Mouse (Mus musculus) liver, embryonic 13.5 days (tissue): ENCODE data around the gene Mark3. TPM values are rescaled to one million over a fixed set of nuclear protein-coding genes. Genes with fewer than 3 reads are reported as not detected.
A peak's percentile ranks its signal among the peaks of the same experiment; 100 is the strongest.

Source experiments
- ATAC-seq: fragments of 200-750 bp; cut with Nextera tagmentation; 2 replicates; pipeline ENCODE4 v1.8.0; 2017; ENCODE audit warnings: low read depth, mild to moderate bottlenecking, moderate number of reproducible peaks, moderate library complexity
- DNase-seq: peaks from one replicate; pipeline ENCODE4 v3.0.0; 2022
- H3K27ac ChIP-seq: fragments of 300-500 bp; sonication (generic); 2 replicates; pipeline ENCODE4 v1.5.1; 2015; ENCODE audit warnings: moderate library complexity, mild to moderate bottlenecking, inconsistent platforms
- H3K27me3 ChIP-seq: fragments of 300-500 bp; sonication (generic); 2 replicates; pipeline ENCODE4 v1.6.1; 2015; ENCODE audit warnings: mild to moderate bottlenecking, inconsistent platforms
- H3K36me3 ChIP-seq: fragments of 300-500 bp; sonication (generic); 2 replicates; pipeline ENCODE4 v1.6.1; 2015; ENCODE audit warnings: mild to moderate bottlenecking, inconsistent platforms
- H3K4me1 ChIP-seq: fragments of 300-500 bp; sonication (generic); replicated peaks from 2 replicates; pipeline ENCODE4 v1.6.1; 2015; ENCODE audit warnings: inconsistent platforms
- H3K4me2 ChIP-seq: fragments of 300-500 bp; sonication (generic); 2 replicates; pipeline ENCODE4 v1.6.1; 2015; ENCODE audit warnings: inconsistent platforms, mild to moderate bottlenecking, moderate library complexity
- H3K4me3 ChIP-seq: fragments of 300-500 bp; sonication (generic); replicated peaks from 2 replicates; pipeline ENCODE4 v1.5.1; 2015; ENCODE audit warnings: mild to moderate bottlenecking, inconsistent platforms
- H3K9ac ChIP-seq: fragments of 300-500 bp; sonication (generic); 2 replicates; pipeline ENCODE4 v1.6.1; 2015; ENCODE audit warnings: mild to moderate bottlenecking, inconsistent platforms
- H3K9me3 ChIP-seq: fragments of 300-500 bp; sonication (generic); replicated peaks from 2 replicates; pipeline ENCODE4 v1.6.1; 2016; ENCODE audit warnings: inconsistent platforms
- WGBS: fragments of 180-500 bp; shearing (Covaris S2); methylation state at CpG from one replicate; pipeline ENCODE4 v1.1.7; 2015; ENCODE audit not compliant: insufficient replicate concordance; 5-methylcytosine and 5-hydroxymethylcytosine counted together
- polyA plus RNA-seq: library from polyadenylated mRNA; unstranded; fragments of >200 nt; fragmentation: Nextera tagmentation; extraction: Ambion mirVana; gene quantifications from 2 replicates; pipeline ENCODE4 v1.2.1, GENCODE M21; 2015

Mark3 gene
- polyA plus RNA-seq, 1 experiment from 2014 or later = 14.6 TPM

DNA sequence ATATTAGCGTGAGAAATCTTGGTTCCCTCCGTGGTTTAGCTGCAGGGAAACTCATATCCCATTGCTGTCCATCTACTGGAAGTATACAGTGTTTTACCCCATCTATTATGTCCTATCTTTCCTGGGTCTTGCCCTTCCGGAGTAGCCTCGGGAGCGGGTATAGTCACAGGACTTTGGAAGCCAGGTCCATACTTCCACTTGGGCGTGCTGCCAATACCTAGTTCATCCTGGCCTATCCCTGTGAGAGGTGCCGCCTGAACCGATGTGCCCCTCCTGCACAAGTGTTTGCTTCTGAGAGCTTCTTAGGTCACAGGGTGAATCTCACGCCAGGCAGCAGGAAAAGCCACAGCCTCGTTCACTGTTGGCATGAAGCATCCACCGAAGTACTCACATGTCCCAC lies 115.1 kb downstream of the Mark3 start:
- H3K4me1 ChIP-seq = peaks cover 28% of the 10 kb centered on the region
- H3K4me2 ChIP-seq = no peak overlapping the region
- no peak for ATAC-seq
- H3K4me3 ChIP-seq = no peak overlapping the region
- H3K36me3 ChIP-seq = no peaks in the 10 kb centered on the region
- DNase-seq = no peak
- 67% methylated on average over 11 of the region's 11 CpGs for WGBS
- H3K27me3 ChIP-seq = 0 out of 2 replicates have a peak, but pooled peaks cover 4% of the 10 kb centered on the region
- H3K9ac ChIP-seq = no peak overlapping the region
- no peak overlapping the region for H3K27ac ChIP-seq
- no peaks in the 10 kb centered on the region for H3K9me3 ChIP-seq

DNA sequence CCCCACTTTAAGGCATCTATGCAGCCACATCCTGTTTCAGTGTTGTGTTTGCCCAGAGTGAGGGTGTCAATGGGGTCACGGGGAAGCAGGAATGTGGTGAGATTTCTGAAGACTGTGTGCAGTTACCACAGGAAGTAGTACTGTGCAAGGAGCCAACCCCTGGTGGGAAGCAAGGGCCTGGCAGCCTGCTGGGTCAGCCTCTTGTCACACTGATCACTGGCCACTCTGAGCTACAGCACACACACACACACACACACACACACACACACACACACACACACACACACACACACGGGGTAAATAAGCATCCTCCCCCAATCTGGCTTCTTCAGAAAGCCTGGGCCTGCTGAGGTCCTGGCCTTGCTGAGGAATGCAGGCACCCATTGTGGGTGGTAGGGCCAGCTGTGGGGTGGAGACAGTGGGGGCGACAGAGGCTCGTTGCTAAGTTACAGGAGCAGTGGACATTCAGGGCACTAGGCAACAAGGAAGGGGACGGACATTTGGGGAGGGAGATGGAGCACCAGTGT lies 117.1 kb downstream of the Mark3 start:
- no peak overlapping the region for H3K4me2 ChIP-seq

DNA sequence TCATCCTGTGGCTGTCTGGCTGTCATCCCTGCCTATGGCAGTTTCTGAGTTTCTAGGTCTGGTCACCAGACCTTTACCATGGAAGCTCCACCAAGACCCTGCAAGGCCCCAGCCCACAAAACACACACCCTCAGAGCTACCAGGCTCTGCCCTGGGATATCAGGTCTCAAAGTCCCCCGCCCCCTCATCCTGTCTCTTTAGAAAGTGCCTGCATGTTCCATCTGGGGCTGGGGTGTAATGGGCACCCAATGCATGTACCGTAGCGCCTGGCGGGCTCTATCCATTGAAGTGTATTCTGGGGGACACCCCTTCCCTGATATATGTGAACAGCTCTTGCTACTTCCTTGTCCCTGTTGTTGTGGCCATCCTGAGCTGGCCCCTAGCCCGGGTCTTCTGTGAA lies 118.6 kb downstream of the Mark3 start:
- peaks cover 39% of the 10 kb centered on the region for H3K4me1 ChIP-seq
- no peak overlapping the region for H3K9ac ChIP-seq
- 66% methylated on average over 5 of the region's 5 CpGs for WGBS
- no peak overlapping the region for H3K27ac ChIP-seq
- H3K9me3 ChIP-seq = no peaks in the 10 kb centered on the region
- H3K27me3 ChIP-seq = no peaks in the 10 kb centered on the region
- no peak overlapping the region for H3K4me2 ChIP-seq
- DNase-seq (no peak), ATAC-seq (no peak)
- H3K36me3 ChIP-seq = no peaks in the 10 kb centered on the region
- no peak overlapping the region for H3K4me3 ChIP-seq

More for the DNA sequence above, 117.1 kb downstream of the Mark3 start:
- H3K36me3 ChIP-seq = no peaks in the 10 kb centered on the region
- DNase-seq = no peak
- H3K27me3 ChIP-seq = 0 out of 2 replicates have a peak, but pooled peaks cover 4% of the 10 kb centered on the region
- H3K4me1 ChIP-seq = peaks cover 39% of the 10 kb centered on the region
- H3K9ac ChIP-seq = no peak overlapping the region
- 30% methylated on average over 5 of the region's 5 CpGs for WGBS
- no peak overlapping the region for H3K4me3 ChIP-seq
- ATAC-seq = no peak
- no peak overlapping the region for H3K27ac ChIP-seq
- H3K9me3 ChIP-seq = no peaks in the 10 kb centered on the region

DNA sequence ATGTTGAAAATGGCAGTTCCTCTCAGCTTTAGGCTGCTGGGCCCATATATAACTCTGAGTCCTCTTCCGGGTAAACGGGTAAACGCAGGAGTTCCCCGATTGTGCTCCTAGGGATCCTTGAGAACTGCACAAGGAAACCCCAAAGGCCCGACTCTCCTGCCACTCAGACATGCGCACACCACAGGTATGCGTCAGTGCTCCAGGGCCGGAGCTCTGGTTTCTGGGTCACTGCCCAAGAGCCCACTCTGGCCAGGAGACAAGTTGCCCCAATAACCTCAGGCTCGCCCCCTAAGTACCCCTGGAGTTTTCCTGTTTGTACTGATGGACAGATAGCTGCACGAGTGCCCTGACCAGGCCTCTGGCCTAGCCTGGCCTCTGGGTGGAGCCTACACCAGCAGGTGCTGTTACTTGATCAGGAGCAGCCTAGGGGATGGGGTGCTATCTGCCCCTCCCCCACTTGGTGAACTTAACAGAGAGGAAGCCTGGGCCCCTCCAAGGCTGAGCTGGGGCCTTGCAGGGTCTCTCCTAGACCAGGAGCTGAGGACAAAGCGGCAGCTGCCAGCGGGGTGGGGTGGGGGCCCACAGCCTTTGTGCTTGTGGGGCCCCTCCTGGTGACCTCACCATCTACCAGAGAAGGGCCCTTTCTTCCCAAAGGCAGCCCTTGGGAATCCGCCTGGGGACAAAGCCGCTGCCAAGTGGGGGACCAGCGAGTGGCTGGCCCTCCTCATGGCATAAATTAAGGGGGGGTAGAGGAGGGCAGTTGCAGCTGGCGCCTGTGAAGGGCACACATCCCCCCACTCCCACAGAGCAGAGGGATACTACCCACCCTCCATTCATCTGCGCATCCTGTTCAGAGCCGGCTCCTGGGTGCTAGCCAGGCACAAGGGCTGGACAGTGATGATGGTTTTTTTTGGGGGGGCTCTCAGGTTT lies 119.3 kb downstream of the Mark3 start:
- Histone ChIP-seq H3K9ac (peak overlapping the region; percentile 17), H3K4me3 (no peak overlapping the region), H3K4me2 (no peak overlapping the region), H3K27ac (peak overlapping the region; percentile 61), H3K4me1 (peaks cover 39% of the 10 kb centered on the region), H3K36me3 (no peaks in the 10 kb centered on the region), H3K27me3 (0 out of 2 replicates have a peak, but pooled peaks cover 3% of the 10 kb centered on the region), H3K9me3 (no peaks in the 10 kb centered on the region)
- DNase-seq (no peak), ATAC-seq (peak; percentile 32)
- WGBS = 50% methylated on average over 18 of the region's 18 CpGs

DNA sequence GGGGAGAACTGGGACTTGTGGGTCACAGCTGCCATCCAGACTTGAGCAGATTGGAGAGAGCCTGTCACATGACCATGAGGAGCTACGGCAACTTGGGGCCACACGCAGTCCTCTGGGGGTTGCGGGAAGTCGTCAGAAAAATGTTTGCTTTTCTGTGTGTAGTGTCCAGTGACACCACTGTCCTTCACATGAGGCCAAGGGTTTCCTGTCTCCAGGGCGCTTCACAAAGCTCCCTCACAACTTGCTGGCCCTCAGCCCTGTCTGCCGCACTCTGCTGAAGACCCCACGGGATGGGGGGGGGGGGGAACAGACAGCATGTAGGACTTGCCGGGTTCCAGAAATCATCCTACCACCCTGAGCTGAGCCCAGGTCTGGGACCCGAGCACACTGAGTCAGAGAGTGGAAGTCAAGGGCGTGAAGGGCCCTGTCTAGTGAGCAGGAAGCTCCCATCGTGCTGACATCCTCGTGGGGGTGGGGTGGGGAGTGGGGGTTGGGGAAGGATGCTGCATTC lies 120.0 kb downstream of the Mark3 start:
- Histone ChIP-seq H3K36me3 (no peaks in the 10 kb centered on the region), H3K4me3 (no peak overlapping the region), H3K27ac (peak overlapping the region; percentile 61), H3K4me1 (peaks cover 39% of the 10 kb centered on the region), H3K9ac (no peak overlapping the region), H3K9me3 (no peaks in the 10 kb centered on the region), H3K27me3 (0 out of 2 replicates have a peak, but pooled peaks cover 3% of the 10 kb centered on the region), H3K4me2 (no peak overlapping the region)
- ATAC-seq = peak; percentile 32
- DNase-seq = no peak
- WGBS = 15% methylated on average over 12 of the region's 12 CpGs

DNA sequence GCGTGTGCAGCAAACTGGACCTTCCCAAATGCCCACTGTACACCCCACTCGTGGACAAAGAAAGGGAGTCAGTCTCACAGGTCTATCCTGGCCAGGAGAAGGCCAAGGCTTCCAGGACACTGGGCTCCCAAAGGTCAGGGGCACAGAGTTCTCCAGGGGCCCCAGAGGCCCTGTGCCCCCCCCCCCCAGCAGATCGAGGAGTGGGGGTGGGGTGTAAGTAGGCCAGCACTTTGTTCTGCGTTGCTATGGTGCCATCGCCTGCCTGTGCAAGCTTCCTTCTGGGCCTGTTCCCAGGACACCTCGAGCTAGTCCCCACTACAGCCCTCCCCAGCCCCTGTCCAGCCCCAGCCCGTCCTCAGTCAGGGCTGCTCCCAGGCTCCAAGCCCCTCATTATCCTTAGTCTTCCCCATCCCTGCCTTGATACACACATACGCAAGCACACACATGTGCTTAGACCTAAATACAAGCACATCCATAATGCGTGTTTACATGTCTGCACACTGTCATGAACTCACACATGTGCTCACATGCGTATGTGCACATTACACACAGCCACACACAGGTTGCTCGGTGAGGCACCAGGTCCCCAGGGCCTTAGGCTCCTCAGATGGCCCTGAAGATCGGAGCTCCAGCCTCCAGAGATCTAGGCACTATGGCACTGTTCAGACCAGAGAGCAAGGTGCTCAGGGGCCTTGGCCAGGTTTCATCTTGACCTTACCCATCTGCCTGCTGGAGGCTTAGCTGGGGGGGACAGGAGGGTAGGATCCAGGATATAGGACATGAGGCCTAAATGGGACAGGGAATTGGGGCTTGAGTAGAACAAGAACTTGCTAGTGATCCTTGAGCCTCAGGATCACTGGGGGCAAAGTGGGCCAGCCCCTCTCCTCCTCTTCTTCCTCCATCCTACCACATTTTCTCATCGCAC lies 120.8 kb downstream of the Mark3 start:
- 56% methylated on average over 13 of the region's 13 CpGs for WGBS
- DNase-seq = no peak
- no peaks in the 10 kb centered on the region for H3K9me3 ChIP-seq

DNA sequence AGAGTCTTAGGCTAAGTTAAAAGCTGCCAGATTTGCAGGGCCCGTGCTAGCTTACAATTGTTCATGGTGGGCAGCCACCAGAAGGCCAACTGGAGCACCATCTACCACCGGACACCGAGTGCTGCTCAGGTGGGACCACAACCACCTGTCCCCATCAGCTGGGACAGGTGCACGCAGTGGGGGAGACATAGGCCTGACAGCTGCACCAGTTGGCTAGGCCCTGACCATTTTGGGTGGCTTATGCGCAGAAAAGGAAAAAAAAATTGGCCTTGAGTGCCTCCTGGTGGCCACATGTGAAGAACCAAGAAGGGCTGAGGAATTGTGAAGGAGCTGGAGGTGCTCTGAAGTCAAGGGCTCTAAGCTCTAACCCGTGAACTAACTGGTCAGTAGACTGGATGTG lies 121.9 kb downstream of the Mark3 start:
- Histone ChIP-seq H3K9ac (no peak overlapping the region), H3K27ac (no peak overlapping the region), H3K4me3 (no peak overlapping the region), H3K4me1 (peaks cover 39% of the 10 kb centered on the region), H3K4me2 (no peak overlapping the region), H3K27me3 (0 out of 2 replicates have a peak, but pooled peaks cover 3% of the 10 kb centered on the region), H3K36me3 (no peaks in the 10 kb centered on the region), H3K9me3 (no peaks in the 10 kb centered on the region)
- no peak for ATAC-seq
- WGBS = 24% methylated on average over 6 of the region's 6 CpGs
- DNase-seq = peak; percentile 45

More for the DNA sequence above, 120.8 kb downstream of the Mark3 start:
- Histone ChIP-seq H3K4me1 (peaks cover 39% of the 10 kb centered on the region), H3K27me3 (0 out of 2 replicates have a peak, but pooled peaks cover 3% of the 10 kb centered on the region), H3K9ac (no peak overlapping the region), H3K36me3 (no peaks in the 10 kb centered on the region), H3K27ac (0 out of 2 replicates have a peak overlapping the region, but pooled peaks have one; percentile 34), H3K4me3 (no peak overlapping the region), H3K4me2 (no peak overlapping the region)
- no peak for ATAC-seq

DNA sequence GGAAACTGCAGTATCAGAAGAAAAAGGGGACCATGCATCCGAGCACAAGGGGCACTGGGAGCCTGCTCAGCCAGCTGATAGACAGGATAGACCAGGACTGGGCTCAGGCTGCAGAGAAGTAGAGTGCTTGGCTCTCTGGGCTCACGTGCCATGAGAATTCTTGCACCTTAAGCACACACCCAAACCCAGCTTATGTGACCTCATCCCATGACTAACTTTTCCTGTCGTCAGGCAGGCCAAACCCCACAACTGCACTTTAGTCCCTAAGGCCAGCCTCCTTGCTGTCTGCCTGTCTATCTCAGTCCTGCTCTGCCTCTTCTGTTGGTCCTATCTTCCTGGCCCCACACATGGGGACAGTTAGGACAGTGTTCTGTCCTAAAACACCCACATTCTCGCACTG lies 123.4 kb downstream of the Mark3 start:
- Histone ChIP-seq H3K4me1 (peaks cover 28% of the 10 kb centered on the region), H3K36me3 (no peaks in the 10 kb centered on the region), H3K27me3 (0 out of 2 replicates have a peak, but pooled peaks cover 3% of the 10 kb centered on the region), H3K4me3 (no peak overlapping the region), H3K9ac (no peak overlapping the region), H3K27ac (no peak overlapping the region), H3K4me2 (no peak overlapping the region), H3K9me3 (no peaks in the 10 kb centered on the region)
- ATAC-seq (no peak), DNase-seq (no peak)
- 44% methylated on average over 4 of the region's 4 CpGs for WGBS

DNA sequence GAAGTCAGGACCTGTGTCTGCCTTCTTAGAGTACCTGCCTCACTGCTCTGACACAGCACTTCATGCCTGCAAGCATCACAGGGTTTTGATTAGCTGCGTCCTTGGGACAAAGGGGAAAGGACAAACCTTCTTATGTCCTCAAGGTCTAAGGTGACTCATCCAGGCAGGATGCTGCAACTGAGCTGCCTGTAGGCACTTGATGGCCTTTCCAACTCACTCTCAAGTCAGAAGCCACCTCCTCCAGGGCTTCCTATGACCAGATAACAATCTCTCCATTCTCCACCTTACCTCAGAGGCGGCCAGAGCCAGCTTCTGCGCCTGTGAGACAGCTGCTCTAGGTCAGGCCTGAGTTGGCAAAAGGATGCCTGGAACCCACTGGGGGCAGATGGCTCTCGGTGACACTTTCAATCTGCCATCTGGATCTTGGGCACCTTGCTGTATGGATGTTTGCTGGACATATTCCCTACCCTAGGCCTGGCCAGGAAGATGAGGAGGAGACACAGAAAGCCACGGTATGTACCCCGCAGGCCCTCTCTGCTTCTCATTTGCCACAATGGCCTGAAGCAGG lies 124.1 kb downstream of the Mark3 start:
- no peak overlapping the region for H3K9ac ChIP-seq
- DNase-seq (no peak), ATAC-seq (no peak)
- 0 out of 2 replicates have a peak, but pooled peaks cover 3% of the 10 kb centered on the region for H3K27me3 ChIP-seq
- no peaks in the 10 kb centered on the region for H3K36me3 ChIP-seq
- H3K4me3 ChIP-seq = no peak overlapping the region
- no peaks in the 10 kb centered on the region for H3K9me3 ChIP-seq
- H3K4me2 ChIP-seq = no peak overlapping the region
- no peak overlapping the region for H3K27ac ChIP-seq
- 74% methylated on average over 6 of the region's 6 CpGs for WGBS
- peaks cover 20% of the 10 kb centered on the region for H3K4me1 ChIP-seq

DNA sequence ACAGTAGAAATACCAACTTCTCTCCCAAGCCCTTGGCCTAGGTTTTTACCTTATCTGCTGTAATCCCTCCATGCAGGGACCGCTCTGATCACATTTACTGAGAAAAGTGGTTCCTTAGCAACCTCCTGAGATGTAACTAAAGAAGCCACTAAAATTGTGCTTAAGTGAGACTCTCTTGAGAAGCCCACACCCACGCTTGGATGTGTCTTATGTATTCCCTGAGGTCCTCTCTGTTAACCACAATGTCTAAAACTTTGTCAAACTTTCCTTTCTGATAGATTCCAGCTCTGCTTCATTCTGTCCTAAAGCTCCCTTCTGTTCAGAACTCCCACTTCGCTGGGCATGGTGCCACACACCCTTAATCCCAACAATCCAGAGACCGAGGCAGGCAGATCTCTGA lies 125.2 kb downstream of the Mark3 start:
- no peak overlapping the region for H3K4me2 ChIP-seq
- 69% methylated on average over 4 of the region's 4 CpGs for WGBS
- 0 out of 2 replicates have a peak, but pooled peaks cover 3% of the 10 kb centered on the region for H3K27me3 ChIP-seq
- no peaks in the 10 kb centered on the region for H3K9me3 ChIP-seq
- no peak overlapping the region for H3K9ac ChIP-seq
- no peak overlapping the region for H3K27ac ChIP-seq
- H3K36me3 ChIP-seq = no peaks in the 10 kb centered on the region
- no peak for ATAC-seq
- DNase-seq = no peak
- H3K4me1 ChIP-seq = peaks cover 9% of the 10 kb centered on the region
- H3K4me3 ChIP-seq = no peak overlapping the region
